Mouse (Mus musculus) CH12F3 (cell line): ENCODE data around the gene Ppp1r12a.

Experiments
- in situ Hi-C: fragments of 300-500 bp; cut with MboI; formaldehyde crosslinking; loops from 2 replicates; pipeline ENCODE4 v1.14.3; 2020; ENCODE audit warnings: low sequenced_read_pairs

The Ppp1r12a gene

GRCm38 (mm10) chr10:108330964-108331363 is 169.0 kb downstream of the Ppp1r12a start:
- in situ Hi-C loops: no loop called here

- in situ Hi-C loops: no loop called here
Observed at GRCm38 (mm10) chr10:108331784-108332561, 170.0 kb downstream of the Ppp1r12a start, which contains the start of gene Pawr. Pawr (plus strand) TSS chr10:108332121.

- in situ Hi-C loops: no loop called here
Observed at GRCm38 (mm10) chr10:108332571-108333541, 170.9 kb downstream of the Ppp1r12a start.

GRCm38 (mm10) chr10:108333642-108334041 is 171.6 kb downstream of the Ppp1r12a start:
- in situ Hi-C loops: no loop called here
